Mouse (Mus musculus): ENCODE data around the gene Fndc1. TPM values are rescaled to one million over a fixed set of nuclear protein-coding genes. Genes with fewer than 3 reads are reported as not detected.

Gene Fndc1
- polyA plus RNA-seq, 1 experiment from 2014 or later, result 22.5 TPM

DNA sequence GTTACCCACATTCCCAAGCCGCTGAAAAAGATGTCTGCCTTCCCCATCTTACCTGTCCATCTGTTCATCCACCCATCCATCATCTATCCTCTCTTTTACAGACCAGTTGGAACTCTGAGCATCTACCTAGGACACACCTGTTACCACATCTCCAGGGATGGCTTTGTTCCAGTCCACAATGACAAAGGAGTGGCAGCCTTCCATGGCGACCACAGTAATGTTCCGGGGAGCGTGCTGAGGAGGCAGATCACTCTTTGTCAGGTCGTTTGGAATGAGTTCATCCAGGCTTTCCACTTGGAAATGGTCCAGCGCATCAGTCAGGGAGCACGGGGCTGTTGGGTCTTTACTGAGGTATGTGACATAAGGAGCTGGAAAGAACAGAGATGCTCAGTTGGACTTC, 73.7 kb downstream of the Fndc1 start:
- no peak overlapping the region for H3K9ac ChIP-seq
- WGBS, result 81% methylated on average over 7 of the region's 7 CpGs
- ATAC-seq (ENCODE audit: insufficient number of reproducible peaks, insufficient read depth, low FRiP score, low TSS enrichment, low read depth), result no peak
- H3K27me3 ChIP-seq, result no peaks in the 10 kb centered on the region
- no peak overlapping the region for H3K4me3 ChIP-seq
- H3K4me1 ChIP-seq, result no peaks in the 10 kb centered on the region
- H3K4me2 ChIP-seq, result no peak overlapping the region
- no peak overlapping the region for H3K27ac ChIP-seq
- H3K36me3 ChIP-seq, result no peaks in the 10 kb centered on the region
- no peaks in the 10 kb centered on the region for H3K9me3 ChIP-seq

DNA sequence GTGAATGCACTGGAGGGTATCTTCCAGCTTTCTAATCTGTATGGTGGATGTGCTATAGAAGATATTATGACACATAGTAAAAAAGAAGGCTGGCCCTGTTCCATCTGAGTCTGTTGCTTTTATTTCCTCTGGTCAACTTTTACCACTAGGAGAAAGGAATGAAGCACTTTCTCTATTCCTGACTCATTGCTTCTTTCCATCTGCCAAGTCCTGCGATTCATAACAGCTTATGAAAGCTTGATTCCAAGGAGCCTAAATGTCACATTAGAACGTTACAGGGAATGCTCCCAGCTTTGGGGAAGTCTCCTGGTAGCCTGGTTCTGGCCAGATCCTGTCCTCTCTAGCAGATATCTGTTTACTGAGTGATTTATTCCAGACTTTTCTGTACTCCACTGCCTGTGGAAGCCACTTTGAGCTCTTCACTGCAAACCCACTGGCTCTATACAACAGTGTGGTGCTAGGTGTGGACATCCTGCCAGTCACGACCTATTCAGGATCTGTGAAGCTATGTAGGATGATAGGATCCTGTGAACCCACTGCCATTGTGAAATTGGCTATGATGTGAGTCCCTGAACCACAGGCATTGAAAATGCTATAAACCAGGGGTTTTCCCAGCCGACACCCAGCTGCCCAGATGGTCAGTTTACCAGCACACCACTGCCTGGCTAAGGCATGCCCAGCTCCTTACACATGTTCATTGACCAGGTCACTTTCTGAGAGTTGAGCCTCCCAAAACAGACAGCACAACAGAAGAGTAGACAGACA, 77.9 kb downstream of the Fndc1 start:
- no peak overlapping the region for H3K4me3 ChIP-seq
- no peaks in the 10 kb centered on the region for H3K4me1 ChIP-seq
- H3K36me3 ChIP-seq, result no peaks in the 10 kb centered on the region
- WGBS, result 76% methylated on average over 4 of the region's 4 CpGs
- H3K27ac ChIP-seq, result no peak overlapping the region
- H3K9me3 ChIP-seq, result no peaks in the 10 kb centered on the region
- no peak overlapping the region for H3K9ac ChIP-seq
- H3K4me2 ChIP-seq, result no peak overlapping the region
- H3K27me3 ChIP-seq, result no peaks in the 10 kb centered on the region
- no peak for ATAC-seq (ENCODE audit: insufficient number of reproducible peaks, insufficient read depth, low FRiP score, low TSS enrichment, low read depth)

DNA sequence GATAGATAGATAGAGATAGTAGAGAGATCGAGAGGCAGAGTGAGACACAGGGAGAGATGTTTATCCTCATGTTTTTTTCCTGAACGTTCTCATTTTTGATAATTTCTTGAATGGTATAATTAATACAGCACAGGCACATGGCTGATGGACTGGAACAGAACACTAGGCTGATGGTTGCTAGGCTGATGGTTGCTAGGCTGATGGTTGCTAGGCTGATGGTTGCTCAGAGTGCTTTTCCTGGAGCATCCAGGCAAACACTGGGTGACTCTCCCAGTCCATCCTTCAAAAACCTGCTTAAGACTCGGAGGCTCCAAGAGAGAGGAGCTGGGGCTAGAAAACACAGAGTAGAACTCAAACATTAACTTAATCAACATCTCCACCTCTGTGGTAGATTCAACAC, 80.3 kb downstream of the Fndc1 start:
- no peaks in the 10 kb centered on the region for H3K4me1 ChIP-seq
- no peak for ATAC-seq (ENCODE audit: insufficient number of reproducible peaks, insufficient read depth, low FRiP score, low TSS enrichment, low read depth)
- no peak overlapping the region for H3K4me3 ChIP-seq
- H3K27ac ChIP-seq, result no peak overlapping the region
- WGBS, result 85% methylated on average over 3 of the region's 3 CpGs
- H3K27me3 ChIP-seq, result no peaks in the 10 kb centered on the region
- no peak overlapping the region for H3K9ac ChIP-seq
- H3K4me2 ChIP-seq, result no peak overlapping the region
- no peaks in the 10 kb centered on the region for H3K36me3 ChIP-seq
- no peaks in the 10 kb centered on the region for H3K9me3 ChIP-seq

DNA sequence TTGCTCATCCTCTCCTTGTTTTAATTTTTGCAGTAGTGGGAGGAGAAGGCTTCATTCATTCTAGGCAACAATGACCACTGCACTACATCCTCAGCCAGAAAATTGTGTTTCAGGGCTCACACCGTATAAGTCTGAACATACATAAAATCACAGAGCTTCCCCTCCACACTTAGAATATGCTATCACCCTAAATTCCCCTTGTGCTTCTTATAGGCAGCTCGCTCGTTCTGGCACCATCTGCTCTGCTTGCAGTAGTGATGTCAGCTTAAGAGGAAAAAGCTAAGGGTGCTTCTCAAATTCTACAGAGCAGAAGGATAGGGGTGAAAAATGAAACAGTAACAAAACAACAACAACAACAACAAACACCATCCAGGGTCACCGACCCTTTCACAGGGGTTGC, 82.1 kb downstream of the Fndc1 start:
- Histone ChIP-seq H3K4me2 (no peak overlapping the region), H3K9ac (no peak overlapping the region), H3K36me3 (no peaks in the 10 kb centered on the region), H3K4me1 (no peaks in the 10 kb centered on the region), H3K4me3 (no peak overlapping the region), H3K27me3 (no peaks in the 10 kb centered on the region), H3K27ac (no peak overlapping the region), H3K9me3 (no peaks in the 10 kb centered on the region)
- ATAC-seq (ENCODE audit: insufficient number of reproducible peaks, insufficient read depth, low FRiP score, low TSS enrichment, low read depth), result no peak
- 88% methylated on average over 4 of the region's 4 CpGs for WGBS

DNA sequence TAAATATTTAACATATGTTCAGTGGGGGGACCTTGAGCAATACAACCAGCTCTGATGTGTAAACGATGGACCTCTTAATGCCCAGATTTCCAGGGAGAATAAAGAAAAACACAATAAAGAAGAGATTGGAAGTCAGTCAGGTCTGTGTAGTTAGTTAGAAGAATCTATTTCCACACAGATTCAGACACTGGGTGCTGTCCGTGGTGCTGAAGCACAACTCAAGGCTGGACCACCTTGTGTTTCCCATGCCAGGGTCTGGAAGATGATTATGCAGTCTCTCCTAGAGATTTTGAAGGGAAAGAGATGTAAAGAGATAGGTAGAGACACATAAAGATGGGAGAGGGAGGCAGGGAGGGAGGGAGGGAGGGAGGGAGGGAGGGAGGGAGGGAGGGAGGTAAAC, 86.1 kb downstream of the Fndc1 start:
- Histone ChIP-seq H3K4me3 (no peak overlapping the region), H3K4me1 (no peaks in the 10 kb centered on the region), H3K9me3 (no peaks in the 10 kb centered on the region), H3K27me3 (no peaks in the 10 kb centered on the region), H3K27ac (no peak overlapping the region), H3K36me3 (no peaks in the 10 kb centered on the region), H3K9ac (no peak overlapping the region), H3K4me2 (no peak overlapping the region)
- 20% methylated on average over 2 of the region's 2 CpGs for WGBS
- ATAC-seq (ENCODE audit: insufficient number of reproducible peaks, insufficient read depth, low FRiP score, low TSS enrichment, low read depth), result no peak

DNA sequence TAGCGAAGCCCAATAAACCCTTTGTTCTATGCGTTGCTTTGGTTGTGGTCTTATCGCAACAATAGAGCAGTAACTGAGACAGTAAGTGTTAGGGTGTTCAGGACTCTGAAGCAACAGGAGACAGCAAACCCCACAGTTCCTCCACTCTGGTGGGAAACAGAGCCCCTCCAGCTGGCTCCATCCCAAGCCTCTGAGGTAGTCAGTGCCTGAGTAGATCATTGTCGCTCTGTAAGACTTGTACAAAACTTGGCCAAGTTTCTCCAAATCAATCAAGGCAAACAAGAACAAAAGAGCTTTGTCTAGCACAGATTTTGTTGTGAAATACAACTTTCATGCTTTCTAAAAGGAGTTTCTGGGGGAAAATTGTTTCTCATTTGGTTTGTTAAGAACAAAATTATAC, 104.1 kb downstream of the Fndc1 start:
- H3K27me3 ChIP-seq, result no peaks in the 10 kb centered on the region
- H3K27ac ChIP-seq, result no peak overlapping the region
- no peaks in the 10 kb centered on the region; the same call in 1 of the 2 replicates for H3K9me3 ChIP-seq
- peaks cover 9% of the 10 kb centered on the region; the same call in 1 of the 2 replicates for H3K4me1 ChIP-seq
- H3K9ac ChIP-seq, result no peak overlapping the region
- H3K4me3 ChIP-seq, result no peak overlapping the region
- whole genome bisulfite sequencing, result 87% methylated on average over 4 of the region's 4 CpGs
- no peaks in the 10 kb centered on the region for H3K36me3 ChIP-seq
- ATAC-seq (ENCODE audit: insufficient number of reproducible peaks, insufficient read depth, low FRiP score, low TSS enrichment, low read depth), result no peak
- H3K4me2 ChIP-seq, result no peak overlapping the region

DNA sequence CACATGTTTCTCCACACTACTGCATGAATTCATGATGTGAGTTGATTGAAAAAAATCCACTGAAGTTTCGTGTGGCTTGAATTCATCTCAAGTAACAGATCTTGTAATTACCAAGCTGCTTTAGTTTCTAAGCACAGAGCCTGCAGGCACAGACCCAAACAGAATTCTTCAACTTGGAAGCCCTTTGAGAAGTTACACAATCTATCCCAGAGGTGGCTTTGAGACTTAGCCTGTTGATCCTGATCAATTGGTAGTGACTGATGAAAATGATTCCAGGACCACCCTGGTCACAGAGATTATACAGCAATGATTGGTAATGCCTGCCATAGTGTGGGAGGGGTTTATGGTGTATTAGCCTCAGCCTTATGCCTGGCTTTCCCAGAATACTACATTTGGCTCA, 108.2 kb downstream of the Fndc1 start:
- H3K9ac ChIP-seq, result no peak overlapping the region
- H3K4me3 ChIP-seq, result no peak overlapping the region
- H3K36me3 ChIP-seq, result no peaks in the 10 kb centered on the region
- 8% methylated on average over 1 of the region's 1 CpGs for whole genome bisulfite sequencing
- no peaks in the 10 kb centered on the region for H3K9me3 ChIP-seq
- peaks cover 5% of the 10 kb centered on the region; the same call in 1 of the 2 replicates for H3K4me1 ChIP-seq
- no peak overlapping the region for H3K27ac ChIP-seq
- H3K27me3 ChIP-seq, result no peaks in the 10 kb centered on the region
- ATAC-seq (ENCODE audit: insufficient number of reproducible peaks, insufficient read depth, low FRiP score, low TSS enrichment, low read depth), result no peak
- H3K4me2 ChIP-seq, result no peak overlapping the region

DNA sequence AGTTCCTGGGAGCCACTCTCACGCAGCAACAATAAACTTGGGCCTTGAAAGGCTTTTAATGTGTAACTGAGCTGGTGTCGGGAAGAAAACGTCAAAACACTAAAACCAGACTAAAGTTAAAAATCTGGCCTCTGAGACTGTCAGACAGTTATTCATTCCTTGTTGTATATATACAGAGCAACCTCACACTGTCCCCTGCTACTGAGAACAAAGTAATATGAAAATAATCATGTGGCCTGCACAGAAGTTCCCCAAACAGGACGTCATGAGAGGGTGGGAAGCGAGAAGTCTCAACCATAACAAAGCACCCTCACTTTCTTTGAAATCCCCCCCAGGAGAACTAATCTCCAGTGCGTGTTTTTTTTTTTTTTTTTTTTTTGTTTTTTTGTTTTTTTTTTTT, 109.2 kb downstream of the Fndc1 start:
- whole genome bisulfite sequencing, result 65% methylated on average over 6 of the region's 6 CpGs
- Histone ChIP-seq H3K9me3 (no peaks in the 10 kb centered on the region), H3K27ac (no peak overlapping the region), H3K4me1 (peaks cover 10% of the 10 kb centered on the region; the same call in 1 of the 2 replicates), H3K27me3 (no peaks in the 10 kb centered on the region), H3K9ac (no peak overlapping the region), H3K36me3 (no peaks in the 10 kb centered on the region), H3K4me2 (no peak overlapping the region), H3K4me3 (no peak overlapping the region)
- ATAC-seq (ENCODE audit: insufficient number of reproducible peaks, insufficient read depth, low FRiP score, low TSS enrichment, low read depth), result no peak

DNA sequence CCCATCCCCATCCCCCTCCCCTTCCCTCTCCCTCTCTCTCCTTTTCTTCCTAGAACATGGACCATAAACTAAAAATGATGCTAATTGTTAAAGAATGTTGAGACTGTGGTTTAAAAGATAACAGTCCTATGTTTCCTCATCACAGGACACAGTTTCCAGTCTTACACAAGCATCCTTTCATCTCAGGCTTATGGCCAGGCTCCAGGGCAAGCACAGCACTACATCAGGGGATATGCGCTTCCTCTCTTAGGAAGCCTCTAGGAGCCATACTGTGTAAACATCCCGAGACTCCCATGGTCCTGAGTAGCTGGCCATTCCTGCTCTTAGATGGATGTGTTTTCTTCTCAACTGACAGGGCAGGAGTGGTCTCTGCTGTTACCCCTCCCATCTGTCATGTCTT, 114.1 kb downstream of the Fndc1 start:
- Histone ChIP-seq H3K9ac (no peak overlapping the region), H3K4me3 (no peak overlapping the region), H3K36me3 (no peaks in the 10 kb centered on the region), H3K27me3 (no peaks in the 10 kb centered on the region), H3K9me3 (no peaks in the 10 kb centered on the region), H3K27ac (no peak overlapping the region), H3K4me1 (0 out of 2 replicates have a peak, but pooled peaks cover 5% of the 10 kb centered on the region), H3K4me2 (no peak overlapping the region)
- no peak for ATAC-seq (ENCODE audit: insufficient number of reproducible peaks, insufficient read depth, low FRiP score, low TSS enrichment, low read depth)
- WGBS, result 81% methylated on average over 2 of the region's 2 CpGs

DNA sequence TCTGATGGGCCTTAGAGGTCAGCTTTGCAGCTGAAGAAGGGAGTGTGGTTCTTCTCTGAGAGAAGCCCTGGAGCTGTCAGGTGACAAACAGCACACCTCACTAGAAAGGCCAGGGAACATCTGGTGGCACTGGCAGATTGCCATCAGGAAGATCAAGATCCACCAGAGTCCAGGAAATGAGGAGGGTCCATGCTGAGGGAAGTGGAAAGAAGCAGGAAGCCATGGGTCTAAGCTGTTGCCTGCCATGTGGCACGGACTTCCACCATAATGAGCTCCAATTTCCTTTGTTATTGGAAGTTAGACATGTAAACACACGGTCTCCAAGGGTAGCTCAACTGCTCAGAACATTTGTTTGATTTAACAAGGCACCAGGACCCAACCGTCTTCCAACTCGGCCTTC, 120.0 kb downstream of the Fndc1 start:
- no peaks in the 10 kb centered on the region for H3K27me3 ChIP-seq
- no peak for ATAC-seq (ENCODE audit: insufficient number of reproducible peaks, insufficient read depth, low FRiP score, low TSS enrichment, low read depth)
- no peaks in the 10 kb centered on the region for H3K9me3 ChIP-seq
- H3K36me3 ChIP-seq, result no peaks in the 10 kb centered on the region
- no peak overlapping the region for H3K4me3 ChIP-seq
- WGBS, result 70% methylated on average over 4 of the region's 4 CpGs
- no peak overlapping the region for H3K9ac ChIP-seq
- H3K4me1 ChIP-seq, result no peaks in the 10 kb centered on the region
- no peak overlapping the region for H3K27ac ChIP-seq
- no peak overlapping the region for H3K4me2 ChIP-seq

DNA sequence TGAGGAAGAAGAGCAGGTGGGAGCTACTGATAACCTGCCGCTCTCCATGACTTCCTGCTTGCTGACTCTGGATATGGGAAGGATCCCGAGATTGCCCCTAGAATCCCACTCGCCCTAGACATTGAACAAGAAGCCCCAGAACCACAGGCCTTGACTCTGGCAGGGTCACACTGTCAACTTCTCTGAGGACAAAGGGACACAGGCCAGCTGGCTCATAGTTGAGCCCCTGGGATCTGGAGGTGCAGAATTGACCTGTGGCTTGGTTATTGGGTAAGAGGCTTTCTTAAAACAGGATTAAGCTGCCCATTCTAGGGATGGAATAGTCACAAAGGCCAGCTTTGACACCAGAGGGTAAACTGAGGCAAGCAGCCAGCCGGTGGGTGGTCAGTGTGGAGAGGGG, 136.8 kb downstream of the Fndc1 start:
- no peak for ATAC-seq (ENCODE audit: insufficient number of reproducible peaks, insufficient read depth, low FRiP score, low TSS enrichment, low read depth)
- H3K4me2 ChIP-seq, result no peak overlapping the region
- 91% methylated on average over 4 of the region's 4 CpGs for WGBS
- no peaks in the 10 kb centered on the region for H3K27me3 ChIP-seq
- H3K36me3 ChIP-seq, result no peaks in the 10 kb centered on the region
- H3K4me1 ChIP-seq, result peaks cover 19% of the 10 kb centered on the region; the same call in 1 of the 2 replicates
- H3K27ac ChIP-seq, result no peak overlapping the region
- H3K4me3 ChIP-seq, result no peak overlapping the region
- no peak overlapping the region for H3K9ac ChIP-seq
- no peaks in the 10 kb centered on the region for H3K9me3 ChIP-seq
